Mouse (Mus musculus): Measurements from ENCODE around the gene Ppp4c. TPM values are rescaled to one million over a fixed set of nuclear protein-coding genes. Genes with fewer than 3 reads are reported as not detected.

Gene Ppp4c
- polyA plus RNA-seq, 1 experiment from 2014 or later, result 135 TPM

GRCm38 (mm10) chr7:126786142-126786541, 6.2 kb downstream of the Ppp4c start:
- TF ChIP-seq CTCF (IDR thresholded peaks at IDR 0.05; ENCODE audit: low read depth), result no peak
- Histone ChIP-seq H3K36me3 (ENCODE audit: control insufficient read depth, insufficient read depth) (peaks cover 53% of the 10 kb centered on the region), H3K4me1 (replicated peaks; ENCODE audit: control insufficient read depth, insufficient read depth, low read length) (peaks cover 3% of the 10 kb centered on the region; the same call in 1 of the 2 replicates), H3K9ac (ENCODE audit: low read depth, low read length) (no peak overlapping the region), H3K27me3 (replicated peaks; ENCODE audit: control insufficient read depth, insufficient read depth, low read length) (no peaks in the 10 kb centered on the region), H3K4me3 (ENCODE audit: low read depth, low read length) (no peak overlapping the region), H3K4me2 (replicated peaks; ENCODE audit: low read depth) (no peak overlapping the region), H3K27ac (ENCODE audit: low read depth, low read length) (no peak overlapping the region), H3K9me3 (ENCODE audit: control insufficient read depth) (no peaks in the 10 kb centered on the region)
- no peak for ATAC-seq
- 90% methylated on average over 14 of the region's 14 CpGs for WGBS

GRCm38 (mm10) chr7:126785056-126785455, 7.2 kb downstream of the Ppp4c start:
- Histone ChIP-seq H3K36me3 (ENCODE audit: control insufficient read depth, insufficient read depth) (peaks cover 52% of the 10 kb centered on the region), H3K27me3 (replicated peaks; ENCODE audit: control insufficient read depth, insufficient read depth, low read length) (no peaks in the 10 kb centered on the region), H3K4me3 (ENCODE audit: low read depth, low read length) (no peak overlapping the region), H3K27ac (ENCODE audit: low read depth, low read length) (no peak overlapping the region), H3K9ac (ENCODE audit: low read depth, low read length) (no peak overlapping the region), H3K9me3 (ENCODE audit: control insufficient read depth) (no peaks in the 10 kb centered on the region), H3K4me1 (replicated peaks; ENCODE audit: control insufficient read depth, insufficient read depth, low read length) (no peaks in the 10 kb centered on the region), H3K4me2 (replicated peaks; ENCODE audit: low read depth) (no peak overlapping the region)
- ATAC-seq, result no peak
- 73% methylated on average over 4 of the region's 4 CpGs for WGBS
- TF ChIP-seq CTCF (IDR thresholded peaks at IDR 0.05; ENCODE audit: low read depth), result no peak

GRCm38 (mm10) chr7:126784469-126784868, 7.8 kb downstream of the Ppp4c start:
- TF ChIP-seq CTCF (IDR thresholded peaks at IDR 0.05; ENCODE audit: low read depth), result no peak
- ATAC-seq, result no peak
- Histone ChIP-seq H3K9me3 (ENCODE audit: control insufficient read depth) (no peaks in the 10 kb centered on the region), H3K36me3 (ENCODE audit: control insufficient read depth, insufficient read depth) (peaks cover 46% of the 10 kb centered on the region), H3K4me2 (replicated peaks; ENCODE audit: low read depth) (no peak overlapping the region), H3K4me3 (ENCODE audit: low read depth, low read length) (no peak overlapping the region), H3K27me3 (replicated peaks; ENCODE audit: control insufficient read depth, insufficient read depth, low read length) (no peaks in the 10 kb centered on the region), H3K4me1 (replicated peaks; ENCODE audit: control insufficient read depth, insufficient read depth, low read length) (no peaks in the 10 kb centered on the region), H3K27ac (ENCODE audit: low read depth, low read length) (no peak overlapping the region), H3K9ac (ENCODE audit: low read depth, low read length) (no peak overlapping the region)
- 80% methylated on average over 7 of the region's 7 CpGs for WGBS

- no peaks in the 10 kb centered on the region for H3K4me1 ChIP-seq (replicated peaks; ENCODE audit: control insufficient read depth, insufficient read depth, low read length)
- no peak for TF ChIP-seq CTCF (IDR thresholded peaks at IDR 0.05; ENCODE audit: low read depth)
- no peak overlapping the region for H3K27ac ChIP-seq (ENCODE audit: low read depth, low read length)
- WGBS, result 77% methylated on average over 13 of the region's 13 CpGs
- no peak overlapping the region for H3K4me2 ChIP-seq (replicated peaks; ENCODE audit: low read depth)
- peaks cover 28% of the 10 kb centered on the region for H3K36me3 ChIP-seq (ENCODE audit: control insufficient read depth, insufficient read depth)
- H3K27me3 ChIP-seq (replicated peaks; ENCODE audit: control insufficient read depth, insufficient read depth, low read length), result no peaks in the 10 kb centered on the region
- no peak for ATAC-seq
- no peak overlapping the region for H3K9ac ChIP-seq (ENCODE audit: low read depth, low read length)
- H3K4me3 ChIP-seq (ENCODE audit: low read depth, low read length), result no peak overlapping the region
- H3K9me3 ChIP-seq (ENCODE audit: control insufficient read depth), result no peaks in the 10 kb centered on the region
Measured at GRCm38 (mm10) chr7:126782693-126783092, 9.6 kb downstream of the Ppp4c start.

- WGBS, result 38% methylated on average over 11 of the region's 11 CpGs
- H3K36me3 ChIP-seq (ENCODE audit: control insufficient read depth, insufficient read depth), result peaks cover 19% of the 10 kb centered on the region
- H3K4me2 ChIP-seq (replicated peaks; ENCODE audit: low read depth), result peak overlapping the region; percentile 77; the same call in 1 of the 2 replicates
- no peak for ATAC-seq
- H3K4me3 ChIP-seq (ENCODE audit: low read depth, low read length), result no peak overlapping the region
- no peak for TF ChIP-seq CTCF (IDR thresholded peaks at IDR 0.05; ENCODE audit: low read depth)
- no peak overlapping the region for H3K27ac ChIP-seq (ENCODE audit: low read depth, low read length)
- H3K27me3 ChIP-seq (replicated peaks; ENCODE audit: control insufficient read depth, insufficient read depth, low read length), result no peaks in the 10 kb centered on the region
- no peaks in the 10 kb centered on the region for H3K4me1 ChIP-seq (replicated peaks; ENCODE audit: control insufficient read depth, insufficient read depth, low read length)
- H3K9ac ChIP-seq (ENCODE audit: low read depth, low read length), result peak overlapping the region; percentile 37; the same call in 1 of the 2 replicates
- no peaks in the 10 kb centered on the region for H3K9me3 ChIP-seq (ENCODE audit: control insufficient read depth)
Measured at GRCm38 (mm10) chr7:126781661-126782370, 10.5 kb downstream of the Ppp4c start.

GRCm38 (mm10) chr7:126780971-126781635, 11.2 kb downstream of the Ppp4c start, which contains the start of gene Tbx6:
Gene Tbx6 (plus strand): TSS chr7:126781483.
- 0 out of 2 replicates have a peak, but pooled peaks have one; percentile 0 for ATAC-seq
- H3K27ac ChIP-seq (ENCODE audit: low read depth, low read length), result no peak within 1 kb of the TSS
- 7% methylated on average over 22 of the region's 22 CpGs for whole genome bisulfite sequencing

More at GRCm38 (mm10) chr7:126780971-126781635, 11.2 kb downstream of the Ppp4c start, which contains the start of gene Tbx6:
- Histone ChIP-seq H3K36me3 (ENCODE audit: control insufficient read depth, insufficient read depth) (peaks cover 12% of the 10 kb centered on the region), H3K27me3 (replicated peaks; ENCODE audit: control insufficient read depth, insufficient read depth, low read length) (no peaks in the 10 kb centered on the region), H3K4me1 (replicated peaks; ENCODE audit: control insufficient read depth, insufficient read depth, low read length) (no peaks in the 10 kb centered on the region; the same call in 1 of the 2 replicates), H3K4me3 (ENCODE audit: low read depth, low read length) (peak within 1 kb of the TSS; percentile 36), H3K4me2 (replicated peaks; ENCODE audit: low read depth) (peak within 1 kb of the TSS; percentile 77), H3K9me3 (ENCODE audit: control insufficient read depth) (no peaks in the 10 kb centered on the region), H3K9ac (ENCODE audit: low read depth, low read length) (peak within 1 kb of the TSS; percentile 37; the same call in 1 of the 2 replicates)
- TF ChIP-seq CTCF (IDR thresholded peaks at IDR 0.05; ENCODE audit: low read depth), result no peak
